Mouse (Mus musculus): ENCODE data around the gene Ptprn2. TPM values are rescaled to one million over a fixed set of nuclear protein-coding genes. Genes with fewer than 3 reads are reported as not detected.

Gene Ptprn2
- polyA plus RNA-seq, 1 experiment from 2014 or later: 1.2 TPM

DNA sequence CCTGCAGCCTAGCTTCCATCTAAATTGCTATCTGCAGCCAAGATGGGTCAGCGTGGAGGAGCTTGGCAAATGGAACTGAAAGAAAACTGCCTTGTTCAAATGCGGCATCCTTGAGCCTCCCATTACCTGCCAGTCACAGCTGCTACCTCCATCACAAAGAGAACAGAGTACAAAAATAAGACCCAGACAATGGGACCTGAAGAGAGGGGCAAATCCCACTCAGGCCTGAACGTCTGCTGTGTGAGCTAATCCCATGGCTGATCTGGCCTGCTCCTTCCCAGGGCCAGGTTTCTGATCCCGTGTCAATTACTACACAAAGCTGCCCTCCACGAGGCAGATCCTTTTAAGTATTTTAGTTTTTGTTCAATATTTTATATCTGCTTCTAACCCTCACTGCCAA, 441.6 kb downstream of the Ptprn2 start:
- Histone ChIP-seq H3K27ac (ENCODE audit: low read depth, low read length) (no peak overlapping the region), H3K4me2 (replicated peaks; ENCODE audit: low read depth) (no peak overlapping the region), H3K27me3 (replicated peaks; ENCODE audit: control insufficient read depth, insufficient read depth, low read length) (no peaks in the 10 kb centered on the region), H3K36me3 (ENCODE audit: control insufficient read depth, insufficient read depth) (no peaks in the 10 kb centered on the region), H3K9me3 (ENCODE audit: control insufficient read depth) (no peaks in the 10 kb centered on the region), H3K4me1 (replicated peaks; ENCODE audit: control insufficient read depth, insufficient read depth, low read length) (no peaks in the 10 kb centered on the region), H3K4me3 (ENCODE audit: low read depth, low read length) (no peak overlapping the region), H3K9ac (ENCODE audit: low read depth, low read length) (no peak overlapping the region)
- TF ChIP-seq CTCF (IDR thresholded peaks at IDR 0.05; ENCODE audit: low read depth): no peak
- WGBS: 73% methylated on average over 5 of the region's 5 CpGs
- no peak for ATAC-seq

DNA sequence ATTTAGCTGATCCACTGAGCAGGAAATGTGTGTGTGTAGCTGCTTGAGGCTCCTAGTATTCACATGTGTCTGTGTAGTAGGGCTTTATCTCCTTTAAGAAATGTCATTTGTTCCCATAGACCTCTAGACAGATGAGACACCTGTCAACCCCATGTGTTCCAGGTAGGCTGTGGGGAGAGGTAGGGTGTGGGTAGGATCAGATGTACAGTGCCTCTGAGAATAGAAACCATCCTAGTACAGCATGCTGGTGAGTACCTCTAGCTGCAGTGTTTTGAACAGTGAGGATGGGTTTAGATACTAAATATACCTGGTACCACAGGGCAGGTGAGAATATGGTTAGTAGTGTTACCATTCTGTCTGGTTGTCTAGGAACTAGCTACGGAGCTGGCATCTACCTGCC, 442.0 kb downstream of the Ptprn2 start:
- Histone ChIP-seq H3K36me3 (ENCODE audit: control insufficient read depth, insufficient read depth) (no peaks in the 10 kb centered on the region), H3K4me3 (ENCODE audit: low read depth, low read length) (no peak overlapping the region), H3K4me2 (replicated peaks; ENCODE audit: low read depth) (no peak overlapping the region), H3K4me1 (replicated peaks; ENCODE audit: control insufficient read depth, insufficient read depth, low read length) (no peaks in the 10 kb centered on the region), H3K9me3 (ENCODE audit: control insufficient read depth) (no peaks in the 10 kb centered on the region), H3K9ac (ENCODE audit: low read depth, low read length) (no peak overlapping the region), H3K27ac (ENCODE audit: low read depth, low read length) (no peak overlapping the region), H3K27me3 (replicated peaks; ENCODE audit: control insufficient read depth, insufficient read depth, low read length) (no peaks in the 10 kb centered on the region)
- WGBS: 75% methylated on average over 1 of the region's 1 CpGs
- TF ChIP-seq CTCF (IDR thresholded peaks at IDR 0.05; ENCODE audit: low read depth): no peak
- ATAC-seq: no peak

DNA sequence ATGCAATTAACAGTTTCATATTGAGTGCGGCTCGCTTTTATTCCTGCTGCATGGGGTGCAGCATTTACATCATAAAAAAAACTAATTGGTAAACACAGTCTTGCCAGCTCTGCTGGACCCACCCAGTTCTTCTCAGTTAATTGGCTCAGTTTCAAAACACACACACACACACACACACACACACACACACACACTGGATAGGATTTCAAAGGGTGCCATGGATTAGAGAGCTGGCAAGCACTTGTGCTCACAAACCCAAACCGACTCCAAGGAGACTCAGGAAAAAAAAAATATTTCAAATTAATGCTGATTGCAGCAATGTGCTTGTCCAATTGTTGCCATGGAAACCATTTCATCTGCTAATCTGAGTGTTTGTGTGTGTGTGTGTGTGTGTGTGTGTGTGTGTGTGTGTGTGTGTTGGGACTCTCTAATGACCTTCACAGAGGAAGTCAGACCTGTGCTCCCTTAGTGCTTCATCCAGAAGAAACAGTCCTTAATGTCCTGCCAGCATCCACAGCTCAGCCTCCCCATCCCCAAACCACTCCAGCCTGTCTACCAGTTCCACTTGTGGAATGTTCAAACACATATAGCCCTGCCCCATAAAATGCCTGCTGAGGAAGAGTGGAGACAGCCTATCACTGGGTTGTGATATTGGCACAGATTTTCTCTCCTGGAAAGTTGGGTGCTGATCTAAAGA, 452.8 kb downstream of the Ptprn2 start:
- no peak overlapping the region for H3K9ac ChIP-seq (ENCODE audit: low read depth, low read length)
- no peaks in the 10 kb centered on the region for H3K36me3 ChIP-seq (ENCODE audit: control insufficient read depth, insufficient read depth)
- H3K4me3 ChIP-seq (ENCODE audit: low read depth, low read length): no peak overlapping the region
- H3K27me3 ChIP-seq (replicated peaks; ENCODE audit: control insufficient read depth, insufficient read depth, low read length): no peaks in the 10 kb centered on the region
- no peaks in the 10 kb centered on the region for H3K4me1 ChIP-seq (replicated peaks; ENCODE audit: control insufficient read depth, insufficient read depth, low read length)
- TF ChIP-seq CTCF (IDR thresholded peaks at IDR 0.05; ENCODE audit: low read depth): no peak
- 42% methylated on average over 3 of the region's 3 CpGs for WGBS
- H3K9me3 ChIP-seq (ENCODE audit: control insufficient read depth): no peaks in the 10 kb centered on the region
- no peak overlapping the region for H3K27ac ChIP-seq (ENCODE audit: low read depth, low read length)
- no peak for ATAC-seq
- no peak overlapping the region for H3K4me2 ChIP-seq (replicated peaks; ENCODE audit: low read depth)

DNA sequence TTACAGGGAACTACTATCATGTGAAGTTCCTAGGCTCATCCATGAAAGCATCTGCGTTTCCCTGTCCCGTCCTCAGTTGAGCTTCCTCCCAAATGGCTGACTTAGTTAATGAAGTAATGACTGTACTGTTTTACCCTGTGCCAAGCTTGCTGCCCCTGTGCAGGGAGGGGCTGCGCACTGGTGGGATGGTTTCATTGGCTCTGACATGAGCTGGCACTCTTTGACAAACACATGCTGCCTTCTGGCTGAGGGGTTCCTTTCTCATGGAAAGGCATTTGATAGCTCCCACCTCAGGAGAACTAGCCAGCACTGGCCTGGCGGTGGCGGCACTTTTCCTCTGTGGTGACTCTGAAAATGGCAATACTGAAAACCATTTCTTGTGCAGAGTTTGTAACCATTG, 458.4 kb downstream of the Ptprn2 start:
- Histone ChIP-seq H3K9ac (ENCODE audit: low read depth, low read length) (no peak overlapping the region), H3K4me1 (replicated peaks; ENCODE audit: control insufficient read depth, insufficient read depth, low read length) (no peaks in the 10 kb centered on the region), H3K36me3 (ENCODE audit: control insufficient read depth, insufficient read depth) (no peaks in the 10 kb centered on the region), H3K4me3 (ENCODE audit: low read depth, low read length) (no peak overlapping the region), H3K9me3 (ENCODE audit: control insufficient read depth) (no peaks in the 10 kb centered on the region), H3K27ac (ENCODE audit: low read depth, low read length) (no peak overlapping the region), H3K27me3 (replicated peaks; ENCODE audit: control insufficient read depth, insufficient read depth, low read length) (no peaks in the 10 kb centered on the region), H3K4me2 (replicated peaks; ENCODE audit: low read depth) (no peak overlapping the region)
- WGBS: 86% methylated on average over 5 of the region's 5 CpGs
- no peak for ATAC-seq
- TF ChIP-seq CTCF (IDR thresholded peaks at IDR 0.05; ENCODE audit: low read depth): no peak

DNA sequence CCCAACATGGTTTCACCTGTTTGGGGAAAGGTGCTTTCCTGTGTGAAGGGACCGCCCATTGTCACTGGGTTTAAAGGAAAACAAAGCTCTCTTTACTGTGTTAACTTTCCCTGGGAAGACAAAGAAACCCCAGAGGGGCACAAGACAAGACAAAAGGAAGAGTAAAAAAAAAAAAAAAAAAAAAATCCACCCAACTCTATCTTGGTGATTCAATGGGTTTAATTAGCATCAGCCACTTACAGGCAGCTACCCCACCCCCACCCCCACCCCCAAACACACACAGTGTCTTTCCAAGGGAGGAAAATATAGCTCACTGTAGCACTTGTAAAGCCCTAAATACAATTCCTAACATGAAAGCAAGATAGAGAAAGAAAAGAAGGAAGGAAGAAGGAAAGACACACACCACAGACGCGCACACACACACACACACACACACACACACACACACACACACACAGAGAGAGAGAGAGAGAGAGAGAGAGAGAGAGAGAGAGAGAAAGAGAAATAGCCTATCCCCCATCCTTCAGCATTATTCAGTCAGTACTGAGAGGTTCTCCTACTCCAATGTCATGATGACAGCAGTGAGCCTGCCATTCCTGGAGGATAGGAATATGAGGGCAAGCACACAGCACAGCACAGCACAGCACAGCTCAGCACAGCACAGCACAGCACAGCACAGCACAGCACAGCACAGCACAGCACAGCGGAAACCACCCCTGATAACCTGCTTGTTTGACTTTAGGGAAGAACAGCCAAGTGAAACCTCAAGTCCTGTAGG, 462.8 kb downstream of the Ptprn2 start:
- H3K27me3 ChIP-seq (replicated peaks; ENCODE audit: control insufficient read depth, insufficient read depth, low read length): no peaks in the 10 kb centered on the region
- no peak overlapping the region for H3K4me2 ChIP-seq (replicated peaks; ENCODE audit: low read depth)
- H3K4me1 ChIP-seq (replicated peaks; ENCODE audit: control insufficient read depth, insufficient read depth, low read length): no peaks in the 10 kb centered on the region
- 65% methylated on average over 4 of the region's 4 CpGs for WGBS
- no peak for TF ChIP-seq CTCF (IDR thresholded peaks at IDR 0.05; ENCODE audit: low read depth)
- H3K9me3 ChIP-seq (ENCODE audit: control insufficient read depth): no peaks in the 10 kb centered on the region
- ATAC-seq: no peak
- H3K27ac ChIP-seq (ENCODE audit: low read depth, low read length): no peak overlapping the region
- no peak overlapping the region for H3K9ac ChIP-seq (ENCODE audit: low read depth, low read length)
- no peak overlapping the region for H3K4me3 ChIP-seq (ENCODE audit: low read depth, low read length)
- no peaks in the 10 kb centered on the region for H3K36me3 ChIP-seq (ENCODE audit: control insufficient read depth, insufficient read depth)

DNA sequence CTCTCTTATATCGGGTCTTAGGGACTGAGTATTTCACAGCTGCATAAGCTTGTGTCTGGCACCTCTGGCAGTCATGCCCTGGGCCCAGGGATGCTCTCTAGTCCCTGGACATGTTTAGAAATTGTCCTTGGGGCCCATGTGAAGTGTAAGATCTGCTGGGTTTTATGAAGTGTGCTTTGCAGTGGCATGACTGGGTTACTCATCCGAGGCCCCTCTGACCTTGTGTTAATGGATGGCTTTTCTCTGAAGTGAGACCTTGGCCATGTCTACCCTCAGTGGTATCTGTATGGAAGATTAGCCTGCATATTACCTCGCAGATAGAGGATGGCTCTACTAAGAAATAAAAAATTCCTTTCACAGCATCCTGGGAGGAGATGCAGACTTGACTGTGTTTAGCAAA, 464.2 kb downstream of the Ptprn2 start:
- no peak overlapping the region for H3K4me3 ChIP-seq (ENCODE audit: low read depth, low read length)
- H3K9ac ChIP-seq (ENCODE audit: low read depth, low read length): no peak overlapping the region
- H3K27me3 ChIP-seq (replicated peaks; ENCODE audit: control insufficient read depth, insufficient read depth, low read length): no peaks in the 10 kb centered on the region
- H3K36me3 ChIP-seq (ENCODE audit: control insufficient read depth, insufficient read depth): no peaks in the 10 kb centered on the region
- no peak overlapping the region for H3K4me2 ChIP-seq (replicated peaks; ENCODE audit: low read depth)
- TF ChIP-seq CTCF (IDR thresholded peaks at IDR 0.05; ENCODE audit: low read depth): no peak
- no peaks in the 10 kb centered on the region for H3K9me3 ChIP-seq (ENCODE audit: control insufficient read depth)
- no peaks in the 10 kb centered on the region for H3K4me1 ChIP-seq (replicated peaks; ENCODE audit: control insufficient read depth, insufficient read depth, low read length)
- H3K27ac ChIP-seq (ENCODE audit: low read depth, low read length): no peak overlapping the region
- WGBS: 67% methylated on average over 3 of the region's 3 CpGs
- no peak for ATAC-seq
